Mouse (Mus musculus) forebrain, postnatal 0 days (tissue): Measurements from ENCODE around the gene Gpx4. TPM values are rescaled to one million over a fixed set of nuclear protein-coding genes. Genes with fewer than 3 reads are reported as not detected.

Experiments
- ATAC-seq: fragments of 200-750 bp; cut with Nextera tagmentation; 2 replicates; pipeline ENCODE4 v1.8.0; 2017; ENCODE audit warnings: mild to moderate bottlenecking, moderate library complexity
- DNase-seq: peaks from one replicate; pipeline ENCODE4 v3.0.0-alpha.2; 2015
- H3K27ac ChIP-seq: fragments of 300-500 bp; sonication (generic); 2 replicates; pipeline ENCODE4 v1.5.1; 2014; ENCODE audit warnings: low read depth, mild to moderate bottlenecking, antibody characterized with exemption, low read length, moderate library complexity, mixed read lengths
- H3K27me3 ChIP-seq: fragments of 300-500 bp; sonication (generic); 2 replicates; pipeline ENCODE4 v1.6.1; 2014; ENCODE audit warnings: mild to moderate bottlenecking, low read length, mixed read lengths; ENCODE audit not compliant: insufficient read depth
- H3K36me3 ChIP-seq: fragments of 300-500 bp; sonication (generic); 2 replicates; pipeline ENCODE4 v1.6.1; 2014; ENCODE audit warnings: mild to moderate bottlenecking, moderate library complexity; ENCODE audit not compliant: insufficient read depth
- H3K4me1 ChIP-seq: fragments of 300-500 bp; sonication (generic); 2 replicates; pipeline ENCODE4 v1.6.1; 2014; ENCODE audit warnings: antibody characterized with exemption; ENCODE audit not compliant: insufficient read depth
- H3K4me2 ChIP-seq: fragments of 300-500 bp; sonication (generic); 2 replicates; pipeline ENCODE4 v1.6.1; 2014; ENCODE audit warnings: low read depth, mild to moderate bottlenecking, moderate library complexity
- H3K4me3 ChIP-seq: fragments of 300-500 bp; sonication (generic); 2 replicates; pipeline ENCODE4 v1.5.1; 2014; ENCODE audit warnings: low read depth, low read length, mixed read lengths
- H3K9ac ChIP-seq: fragments of 300-500 bp; sonication (generic); 2 replicates; pipeline ENCODE4 v1.6.1; 2014; ENCODE audit warnings: mild to moderate bottlenecking
- H3K9me3 ChIP-seq: fragments of 300-500 bp; sonication (generic); 2 replicates; pipeline ENCODE4 v1.6.1; 2016; ENCODE audit warnings: low read length
- CTCF ChIP-seq: sonication (generic); IDR thresholded peaks from 2 replicates; pipeline ENCODE4 v1.5.1; 2016; ENCODE audit warnings: antibody characterized with exemption, control low read depth, low read depth
- WGBS: fragments of 180-500 bp; shearing (Covaris S2); extraction: QIAGEN DNeasy Blood & Tissue Kit; methylation state at CpG from one replicate; pipeline ENCODE4 v1.1.7; 2014; 5-methylcytosine and 5-hydroxymethylcytosine counted together
- polyA plus RNA-seq: library from polyadenylated mRNA; unstranded; fragments of >200 nt; fragmentation: Nextera tagmentation; extraction: Ambion mirVana; gene quantifications from 2 replicates; pipeline ENCODE4 v1.2.1, GENCODE M21; 2015
- total RNA-seq: library from RNA; depleted of rRNA; stranded (reverse); fragments of >200 nt; gene quantifications from 2 replicates; pipeline ENCODE4 v1.2.3, GENCODE M21; 2014

Gpx4 gene
- total and polyA plus RNA-seq, 2 experiments from 2014 or later = 401 to 644 TPM

DNA sequence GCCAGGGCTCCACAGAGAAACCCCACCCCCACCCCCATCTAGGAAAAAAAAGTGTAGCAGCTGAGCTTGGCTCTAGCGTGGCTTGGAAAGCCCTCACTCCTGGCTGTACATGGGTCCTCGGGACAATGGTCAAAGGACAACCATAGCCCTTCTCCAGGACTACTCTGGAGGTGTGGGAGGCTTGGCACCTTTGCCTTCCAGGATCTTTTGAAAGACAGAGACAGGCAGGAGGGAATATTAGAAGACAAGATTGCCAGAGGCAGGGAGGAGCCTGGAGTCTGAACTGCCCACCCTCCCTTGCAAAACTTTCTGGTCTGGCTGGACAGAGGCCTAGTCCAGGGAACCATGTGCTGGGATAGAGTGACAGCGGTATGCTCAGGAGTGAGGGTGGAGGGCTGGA is 47.7 kb downstream of the Gpx4 start:
- Histone ChIP-seq H3K27ac (no peak overlapping the region), H3K4me2 (no peak overlapping the region), H3K4me3 (no peak overlapping the region), H3K4me1 (no peaks in the 10 kb centered on the region), H3K27me3 (no peaks in the 10 kb centered on the region), H3K36me3 (no peaks in the 10 kb centered on the region), H3K9me3 (no peaks in the 10 kb centered on the region), H3K9ac (no peak overlapping the region)
- WGBS = 84% methylated on average over 3 of the region's 3 CpGs
- TF ChIP-seq CTCF = no peak
- DNase-seq (no peak), ATAC-seq (no peak)

GRCm38 (mm10) chr10:80095547-80095946 is 48.6 kb downstream of the Gpx4 start:
- no peak overlapping the region for H3K9ac ChIP-seq
- no peak for TF ChIP-seq CTCF
- H3K36me3 ChIP-seq = no peaks in the 10 kb centered on the region
- DNase-seq (no peak), ATAC-seq (no peak)
- WGBS = 94% methylated on average over 5 of the region's 5 CpGs
- H3K27ac ChIP-seq = no peak overlapping the region
- no peaks in the 10 kb centered on the region for H3K4me1 ChIP-seq
- no peak overlapping the region for H3K4me3 ChIP-seq
- H3K27me3 ChIP-seq = no peaks in the 10 kb centered on the region
- H3K9me3 ChIP-seq = no peaks in the 10 kb centered on the region
- no peak overlapping the region for H3K4me2 ChIP-seq

- TF ChIP-seq CTCF = no peak
Measured at GRCm38 (mm10) chr10:80097275-80097674, 50.3 kb downstream of the Gpx4 start.

GRCm38 (mm10) chr10:80098630-80099029 is 51.7 kb downstream of the Gpx4 start:
- H3K4me2 ChIP-seq = no peak overlapping the region
- DNase-seq (no peak), ATAC-seq (no peak)
- no peak overlapping the region for H3K4me3 ChIP-seq
- TF ChIP-seq CTCF = no peak
- H3K9ac ChIP-seq = no peak overlapping the region
- H3K27me3 ChIP-seq = no peaks in the 10 kb centered on the region
- H3K27ac ChIP-seq = no peak overlapping the region
- no peaks in the 10 kb centered on the region for H3K36me3 ChIP-seq
- 84% methylated on average over 5 of the region's 5 CpGs for WGBS
- peaks cover 8% of the 10 kb centered on the region for H3K4me1 ChIP-seq
- no peaks in the 10 kb centered on the region for H3K9me3 ChIP-seq

More at GRCm38 (mm10) chr10:80097275-80097674, 50.3 kb downstream of the Gpx4 start:
- ATAC-seq (no peak), DNase-seq (no peak)
- Histone ChIP-seq H3K27ac (no peak overlapping the region), H3K4me1 (peaks cover 8% of the 10 kb centered on the region), H3K27me3 (no peaks in the 10 kb centered on the region), H3K9me3 (no peaks in the 10 kb centered on the region), H3K4me2 (no peak overlapping the region), H3K4me3 (no peak overlapping the region), H3K9ac (no peak overlapping the region), H3K36me3 (no peaks in the 10 kb centered on the region)
- WGBS = 16% methylated on average over 6 of the region's 7 CpGs

DNA sequence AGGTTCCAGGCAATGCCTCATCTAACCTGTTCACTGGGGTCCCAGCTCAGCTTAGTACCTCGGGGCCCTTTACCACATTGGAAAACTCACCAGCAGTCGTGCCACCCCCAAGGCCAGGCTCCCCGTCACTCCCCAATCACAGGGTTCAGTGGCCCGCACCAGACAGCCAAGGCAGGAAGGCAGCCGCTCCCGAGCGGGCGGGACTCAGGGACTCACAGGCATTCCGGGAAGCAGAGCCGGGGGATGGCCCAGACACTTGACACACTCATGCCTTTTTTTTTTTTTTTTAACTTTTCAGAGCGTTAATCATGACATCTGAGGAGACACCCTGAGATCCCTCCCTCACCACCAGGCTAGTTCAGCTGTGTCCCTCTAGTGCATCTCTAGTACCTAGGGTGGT is 54.0 kb downstream of the Gpx4 start:
- no peak for ATAC-seq
- 70% methylated on average over 11 of the region's 11 CpGs for WGBS

DNA sequence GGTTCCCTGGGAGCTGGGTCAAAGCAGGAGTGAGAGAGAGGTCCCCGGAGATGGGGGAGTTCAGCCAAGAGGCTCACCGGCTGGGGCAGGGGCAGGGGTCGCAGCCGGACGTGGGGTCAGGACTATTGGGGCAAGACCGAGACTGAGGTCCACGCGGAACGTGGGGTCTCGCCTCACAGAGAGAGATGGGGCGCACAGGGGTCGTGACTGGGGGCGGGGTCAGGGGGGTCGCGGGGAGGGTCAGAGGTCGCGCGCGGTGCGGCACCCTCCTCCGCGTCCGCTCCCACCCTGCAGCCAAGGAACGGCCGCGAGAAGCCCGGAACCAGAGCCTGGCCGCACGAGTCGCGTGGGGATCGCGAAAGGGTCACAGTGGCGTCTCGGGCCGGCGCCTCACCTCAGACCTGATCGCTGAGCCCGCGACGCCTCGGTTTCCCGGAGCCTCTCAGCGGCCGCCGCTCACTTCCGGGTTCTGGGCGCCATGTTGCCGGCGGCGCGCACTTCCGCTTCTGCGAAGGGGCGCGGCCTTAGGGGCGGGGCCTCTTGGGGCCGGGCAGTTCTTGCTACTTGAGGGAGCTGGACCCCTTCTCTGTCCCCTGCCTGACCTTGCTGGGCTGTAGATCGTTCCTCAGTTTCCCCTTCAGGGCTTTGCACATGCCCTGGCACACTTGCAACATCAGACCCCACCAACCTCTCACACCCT is 55.4 kb downstream of the Gpx4 start:
- DNase-seq (peak; percentile 87), ATAC-seq (peak; percentile 96)
- peaks cover 8% of the 10 kb centered on the region for H3K4me1 ChIP-seq
- TF ChIP-seq CTCF = no peak
- peak overlapping the region; percentile 98 for H3K4me2 ChIP-seq
- H3K9ac ChIP-seq = peak overlapping the region; percentile 91
- 3% methylated on average over 46 of the region's 59 CpGs for WGBS
- H3K36me3 ChIP-seq = no peaks in the 10 kb centered on the region
- H3K27me3 ChIP-seq = no peaks in the 10 kb centered on the region
- H3K4me3 ChIP-seq = peak overlapping the region; percentile 91
- H3K9me3 ChIP-seq = no peaks in the 10 kb centered on the region
- H3K27ac ChIP-seq = peak overlapping the region; percentile 77

More for the DNA sequence above, 54.0 kb downstream of the Gpx4 start:
- Histone ChIP-seq H3K4me2 (0 out of 2 replicates have a peak overlapping the region, but pooled peaks have one; percentile 98), H3K9ac (no peak overlapping the region), H3K36me3 (no peaks in the 10 kb centered on the region), H3K9me3 (no peaks in the 10 kb centered on the region), H3K27me3 (no peaks in the 10 kb centered on the region), H3K4me1 (peaks cover 8% of the 10 kb centered on the region), H3K27ac (no peak overlapping the region), H3K4me3 (no peak overlapping the region)
- TF ChIP-seq CTCF = no peak
- no peak for DNase-seq

- Histone ChIP-seq H3K4me2 (peak overlapping the region; percentile 98), H3K4me1 (peaks cover 8% of the 10 kb centered on the region), H3K27ac (peak overlapping the region; percentile 77; the same call in 1 of the 2 replicates), H3K4me3 (peak overlapping the region; percentile 91; the same call in 1 of the 2 replicates), H3K36me3 (no peaks in the 10 kb centered on the region), H3K9ac (no peak overlapping the region), H3K9me3 (no peaks in the 10 kb centered on the region), H3K27me3 (no peaks in the 10 kb centered on the region)
- 78% methylated on average over 2 of the region's 2 CpGs for WGBS
- DNase-seq (no peak), ATAC-seq (no peak)
- TF ChIP-seq CTCF = no peak
Measured at GRCm38 (mm10) chr10:80103032-80103431, 56.1 kb downstream of the Gpx4 start.
